In genomic region chr10:4027466-4027865, GRCm38 (mm10) we compare ENCODE assay signal across 29 mouse cellular contexts. TPM values are rescaled to one million over a fixed set of nuclear protein-coding genes. Genes with fewer than 3 reads are reported as not detected.
A peak's percentile ranks its signal among the peaks of the same experiment; 100 is the strongest.
DNase-seq lines count a peak whose midpoint lies in the region; ATAC-seq and TF ChIP-seq lines count a peak whose summit lies in the region.
"Had no signal": no experiment of that assay in that cellular context is flagged by ENCODE, and none has a peak within 500 bp of the region (broad histone marks: within the 10 kb centered on the region; RNA-seq: fewer than 3 reads in every experiment).

No protein-coding gene starts in this region.

- TF ChIP-seq EP300 in heart, adult 2 months (IDR thresholded peaks at IDR 0.05; ENCODE audit: insufficient read depth, low read depth, low read length), result no peak
- peak; percentile 95 for TF ChIP-seq EP300 in lung, postnatal 0 days (IDR thresholded peaks at IDR 0.05)
- no peak for TF ChIP-seq EP300 in stomach, postnatal 0 days (optimal IDR thresholded peaks at IDR 0.05)

- no peaks in the 10 kb centered on the region for H3K79me2 ChIP-seq in heart, adult 2 months (replicated peaks; ENCODE audit: control insufficient read depth, insufficient read depth, low read length)

- no peaks in the 10 kb centered on the region for H3K9me3 ChIP-seq in intestine, embryonic 15.5 days
- no peaks in the 10 kb centered on the region for H3K9me3 ChIP-seq in lung, postnatal 0 days (ENCODE audit: low read length)
- no peaks in the 10 kb centered on the region for H3K9me3 ChIP-seq in stomach, postnatal 0 days (ENCODE audit: control insufficient read depth, low read length)
- H3K9me3 ChIP-seq in liver, embryonic 11.5 days (ENCODE audit: control insufficient read depth, low read length), result no peaks in the 10 kb centered on the region
- H3K9me3 ChIP-seq in embryonic facial prominence, embryonic 10.5 days, result no peaks in the 10 kb centered on the region
- H3K9me3 ChIP-seq: embryonic facial prominence, embryonic 12.5 days; hindbrain, embryonic 15.5 days; liver, embryonic 13.5 days; lung, embryonic 15.5 days; neural tube, embryonic 12.5 days had no signal

- H3K9ac ChIP-seq in heart, adult 2 months (ENCODE audit: low read depth, low read length), result no peak overlapping the region
- no peak overlapping the region for H3K9ac ChIP-seq in intestine, embryonic 15.5 days
- H3K9ac ChIP-seq in lung, postnatal 0 days (replicated peaks; ENCODE audit: low read depth), result no peak overlapping the region
- H3K9ac ChIP-seq in stomach, postnatal 0 days (ENCODE audit: low read length), result no peak overlapping the region
- no peak overlapping the region for H3K9ac ChIP-seq in liver, embryonic 11.5 days (ENCODE audit: low read depth, low read length)
- H3K9ac ChIP-seq: embryonic facial prominence, embryonic 12.5 days; hindbrain, embryonic 15.5 days; liver, embryonic 13.5 days; lung, embryonic 15.5 days; neural tube, embryonic 12.5 days had no signal

- no peaks in the 10 kb centered on the region; the same call in 1 of the 2 replicates for H3K36me3 ChIP-seq in heart, adult 2 months (ENCODE audit: control insufficient read depth, insufficient read depth, low read length)
- peaks cover 8% of the 10 kb centered on the region; the same call in 1 of the 2 replicates for H3K36me3 ChIP-seq in intestine, embryonic 15.5 days
- no peaks in the 10 kb centered on the region; the same call in 1 of the 2 replicates for H3K36me3 ChIP-seq in lung, postnatal 0 days (ENCODE audit: insufficient read depth, low read length)
- no peaks in the 10 kb centered on the region for H3K36me3 ChIP-seq in stomach, postnatal 0 days (ENCODE audit: control insufficient read depth, insufficient read depth, low read length)
- peaks cover 25% of the 10 kb centered on the region for H3K36me3 ChIP-seq in liver, embryonic 11.5 days (ENCODE audit: control insufficient read depth, insufficient read depth, low read length)
- peaks cover 41% of the 10 kb centered on the region for H3K36me3 ChIP-seq in embryonic facial prominence, embryonic 10.5 days (replicated peaks)
- H3K36me3 ChIP-seq: embryonic facial prominence, embryonic 12.5 days; hindbrain, embryonic 15.5 days; lung, embryonic 15.5 days had no signal

- WGBS in heart, adult 2 months, result 45% methylated on average over 4 of the region's 4 CpGs
- WGBS in intestine, embryonic 15.5 days, result 26% methylated on average over 4 of the region's 4 CpGs
- WGBS in lung, postnatal 0 days, result 3% methylated on average over 4 of the region's 4 CpGs
- 36% methylated on average over 4 of the region's 4 CpGs for WGBS in stomach, postnatal 0 days
- WGBS in liver, embryonic 11.5 days, result 53% methylated on average over 4 of the region's 4 CpGs
- 83% methylated on average over 4 of the region's 4 CpGs for WGBS in embryonic facial prominence, embryonic 10.5 days

- H3K4me2 ChIP-seq in intestine, embryonic 15.5 days (replicated peaks), result no peak overlapping the region
- no peak overlapping the region for H3K4me2 ChIP-seq in lung, postnatal 0 days (replicated peaks; ENCODE audit: low read depth, low read length)
- no peak overlapping the region for H3K4me2 ChIP-seq in stomach, postnatal 0 days (replicated peaks; ENCODE audit: low read depth)
- H3K4me2 ChIP-seq in liver, embryonic 11.5 days, result no peak overlapping the region
- H3K4me2 ChIP-seq: embryonic facial prominence, embryonic 12.5 days; heart, embryonic 11.5 days; hindbrain, embryonic 15.5 days; liver, embryonic 13.5 days; lung, embryonic 15.5 days; midbrain, embryonic 11.5 days; neural tube, embryonic 12.5 days had no signal

- TF ChIP-seq CTCF in heart, adult 2 months (IDR thresholded peaks at IDR 0.05), result no peak
- TF ChIP-seq CTCF in lung, postnatal 0 days (IDR thresholded peaks at IDR 0.05), result no peak
- no peak for TF ChIP-seq CTCF in stomach, postnatal 0 days (IDR thresholded peaks at IDR 0.05; ENCODE audit: low read depth)

- peaks cover 3% of the 10 kb centered on the region for H3K4me1 ChIP-seq in heart, adult 2 months (ENCODE audit: control insufficient read depth, insufficient read depth, low read length)
- H3K4me1 ChIP-seq in intestine, embryonic 15.5 days (replicated peaks), result peaks cover 16% of the 10 kb centered on the region
- peaks cover 3% of the 10 kb centered on the region; the same call in 1 of the 2 replicates for H3K4me1 ChIP-seq in lung, postnatal 0 days (ENCODE audit: insufficient read depth, low read depth, low read length)
- no peaks in the 10 kb centered on the region for H3K4me1 ChIP-seq in stomach, postnatal 0 days (replicated peaks; ENCODE audit: control insufficient read depth, insufficient read depth)
- H3K4me1 ChIP-seq in liver, embryonic 11.5 days (replicated peaks; ENCODE audit: control insufficient read depth, insufficient read depth, low read length), result no peaks in the 10 kb centered on the region
- H3K4me1 ChIP-seq in embryonic facial prominence, embryonic 10.5 days, result no peaks in the 10 kb centered on the region
- H3K4me1 ChIP-seq: embryonic facial prominence, embryonic 12.5 days; hindbrain, embryonic 15.5 days; liver, embryonic 13.5 days; neural tube, embryonic 12.5 days had no signal

- no peak overlapping the region for H3K4me3 ChIP-seq in heart, adult 2 months
- H3K4me3 ChIP-seq in intestine, embryonic 15.5 days (replicated peaks), result no peak overlapping the region
- no peak overlapping the region for H3K4me3 ChIP-seq in lung, postnatal 0 days (ENCODE audit: low read depth, low read length)
- no peak overlapping the region for H3K4me3 ChIP-seq in stomach, postnatal 0 days (ENCODE audit: low read depth, low read length)
- H3K4me3 ChIP-seq in liver, embryonic 11.5 days (ENCODE audit: low read depth, low read length), result no peak overlapping the region
- no peak overlapping the region for H3K4me3 ChIP-seq in embryonic facial prominence, embryonic 10.5 days
- H3K4me3 ChIP-seq: embryonic facial prominence, embryonic 12.5 days; hindbrain, embryonic 15.5 days; liver, embryonic 13.5 days; lung, embryonic 15.5 days; neural tube, embryonic 12.5 days had no signal

- 0 out of 2 replicates have a peak, but pooled peaks have one; percentile 34 for ATAC-seq in intestine, embryonic 15.5 days
- ATAC-seq in lung, postnatal 0 days, result peak; percentile 81
- ATAC-seq in stomach, postnatal 0 days (ENCODE audit: low FRiP score, low TSS enrichment), result peak; percentile 61
- ATAC-seq in granulocyte monocyte progenitor cell, adult 5-6 weeks (replicated peaks; ENCODE audit: poor library complexity, severe bottlenecking), result no peak
- no peak for ATAC-seq in liver, embryonic 11.5 days (replicated peaks; ENCODE audit: low FRiP score)
- ATAC-seq: activated CD4-positive, CD25-positive, alpha-beta regulatory T cell, adult 4 months; forebrain, embryonic 16.5 days; inflammation-experienced regulatory T-cells, adult 6 months; midbrain, embryonic 16.5 days had no signal

- no peak for TF ChIP-seq POLR2A in heart, adult 2 months (IDR thresholded peaks at IDR 0.05; ENCODE audit: insufficient read depth, low read depth, low read length)

- no peak for DNase-seq in heart, adult 2 months
- DNase-seq in heart, postnatal 14 days, result no peak
- peak; percentile 48 for DNase-seq in lung, postnatal 0 days (ENCODE audit: low spot score)
- DNase-seq in stomach, postnatal 0 days (ENCODE audit: low spot score), result no peak
- DNase-seq in liver, embryonic 11.5 days (ENCODE audit: low spot score), result no peak
- no peak for DNase-seq in embryonic facial prominence, embryonic 10.5 days (ENCODE audit: low spot score)
- DNase-seq: adrenal gland, adult 8-10 months; cerebellum, adult 8-10 months; cerebellum, postnatal 25 days; kidney, adult 9 months; kidney, postnatal 10 days; layer of hippocampus, postnatal 36 days; left cerebral cortex, postnatal 4 days; liver, embryonic 13.5 days; right cerebral cortex, postnatal 4 days; thymus, adult 2 months; thymus, postnatal 4 days had no signal

- H3K27me3 ChIP-seq in heart, adult 2 months (ENCODE audit: control insufficient read depth, insufficient read depth, low read length), result no peaks in the 10 kb centered on the region
- H3K27me3 ChIP-seq in intestine, embryonic 15.5 days (replicated peaks), result no peaks in the 10 kb centered on the region
- no peaks in the 10 kb centered on the region for H3K27me3 ChIP-seq in lung, postnatal 0 days (replicated peaks; ENCODE audit: insufficient read depth, low read length)
- H3K27me3 ChIP-seq in stomach, postnatal 0 days (ENCODE audit: control insufficient read depth, insufficient read depth, low read length), result no peaks in the 10 kb centered on the region
- H3K27me3 ChIP-seq in liver, embryonic 11.5 days (replicated peaks; ENCODE audit: control insufficient read depth, insufficient read depth, low read length), result no peaks in the 10 kb centered on the region
- no peaks in the 10 kb centered on the region for H3K27me3 ChIP-seq in embryonic facial prominence, embryonic 10.5 days (replicated peaks; ENCODE audit: low read depth, poor library complexity, severe bottlenecking)
- H3K27me3 ChIP-seq: embryonic facial prominence, embryonic 12.5 days; hindbrain, embryonic 15.5 days; liver, embryonic 13.5 days; lung, embryonic 15.5 days; neural tube, embryonic 12.5 days had no signal

- intact Hi-C loops in heart, adult 2 months (cut with DNase I), result no loop called here
- intact Hi-C loops in heart, postnatal 14 days (cut with DNase I), result no loop called here

- peak overlapping the region; percentile 40 for H3K27ac ChIP-seq in heart, adult 2 months
- H3K27ac ChIP-seq in intestine, embryonic 15.5 days, result no peak overlapping the region
- H3K27ac ChIP-seq in lung, postnatal 0 days (ENCODE audit: low read length), result no peak overlapping the region
- H3K27ac ChIP-seq in stomach, postnatal 0 days (replicated peaks), result no peak overlapping the region
- no peak overlapping the region for H3K27ac ChIP-seq in liver, embryonic 11.5 days (ENCODE audit: low read depth, low read length)
- H3K27ac ChIP-seq in embryonic facial prominence, embryonic 10.5 days (replicated peaks), result no peak overlapping the region
- H3K27ac ChIP-seq: embryonic facial prominence, embryonic 12.5 days; hindbrain, embryonic 15.5 days; liver, embryonic 13.5 days; neural tube, embryonic 12.5 days had no signal

RNA-seq across cellular contexts. Expression of gene Mthfd1l, which starts 54.5 kb away (rescaled TPM):
- under 1 TPM; 0.77 to 0.99 TPM for total RNA-seq in heart, adult 2 months (2021)
- polyA plus RNA-seq in heart, adult 2 months (2012; rRNA removed), result 0.27 and 0.41 TPM in 2 replicates
- total RNA-seq in heart, postnatal 14 days (2021), result 1 to 10 TPM; 1.5 to 1.7 TPM
- 20.2 and 21.7 TPM in 2 replicates for polyA plus RNA-seq in intestine, embryonic 15.5 days (2015; fragmentation: Nextera tagmentation; extraction: Ambion mirVana)
- 3.0 and 3.7 TPM in 2 replicates for polyA plus RNA-seq in lung, postnatal 0 days (2015; fragmentation: Nextera tagmentation; extraction: Ambion mirVana)
- polyA plus RNA-seq in stomach, postnatal 0 days (2015; fragmentation: Nextera tagmentation; extraction: Ambion mirVana), result 5.4 and 5.5 TPM in 2 replicates
- total RNA-seq in granulocyte monocyte progenitor cell, adult 5-6 weeks (2014; fragmentation: Nextera tagmentation), result 41.7 and 50.0 TPM in 2 replicates
- total RNA-seq in granulocyte monocyte progenitor cell, adult 5-6 weeks (2017), result 105 and 111 TPM in 2 replicates
- 50.9 and 55.8 TPM in 2 replicates for polyA plus RNA-seq in liver, embryonic 11.5 days (2014; fragmentation: Nextera tagmentation; extraction: Ambion mirVana)
- 20.4 and 24.5 TPM in 2 replicates for polyA plus RNA-seq in embryonic facial prominence, embryonic 10.5 days (2016; fragmentation: Nextera tagmentation; extraction: Ambion mirVana)

Comparison
In these comparisons a context has a peak if more than half of its experiments do, and no peak if none do; other contexts are left out.
1. ATAC-seq: peak in intestine, embryonic 15.5 days (single experiment), lung, postnatal 0 days (single experiment) and stomach, postnatal 0 days (single experiment); none in granulocyte monocyte progenitor cell, adult 5-6 weeks (single experiment) and liver, embryonic 11.5 days (single experiment).